Mouse (Mus musculus) lung, embryonic 14.5 days (tissue): ENCODE results near the gene Fgfr2. TPM values are rescaled to one million over a fixed set of nuclear protein-coding genes. Genes with fewer than 3 reads are reported as not detected.

Source experiments
- ATAC-seq: fragments of 200-750 bp; cut with Nextera tagmentation; 2 replicates; pipeline ENCODE4 v1.8.0; 2017; ENCODE audit warnings: mild to moderate bottlenecking, moderate TSS enrichment, moderate library complexity; ENCODE audit not compliant: insufficient read depth
- DNase-seq: peaks from one replicate; pipeline ENCODE4 v3.0.0-alpha.2; 2015
- H3K27ac ChIP-seq: fragments of 300-500 bp; sonication (generic); 2 replicates; pipeline ENCODE4 v1.5.1; 2014; ENCODE audit warnings: low read depth, mild to moderate bottlenecking, moderate library complexity
- H3K27me3 ChIP-seq: fragments of 300-500 bp; sonication (generic); 2 replicates; pipeline ENCODE4 v1.6.1; 2014; ENCODE audit warnings: low read length, control low read depth; ENCODE audit not compliant: insufficient read depth
- H3K36me3 ChIP-seq: fragments of 300-500 bp; sonication (generic); 2 replicates; pipeline ENCODE4 v1.6.1; 2014; ENCODE audit warnings: control low read depth; ENCODE audit not compliant: insufficient read depth
- H3K4me1 ChIP-seq: fragments of 300-500 bp; sonication (generic); 2 replicates; pipeline ENCODE4 v1.6.1; 2014; ENCODE audit warnings: antibody characterized with exemption, control low read depth; ENCODE audit not compliant: insufficient read depth
- H3K4me2 ChIP-seq: fragments of 300-500 bp; sonication (generic); 2 replicates; pipeline ENCODE4 v1.6.1; 2014; ENCODE audit warnings: mild to moderate bottlenecking
- H3K4me3 ChIP-seq: fragments of 300-500 bp; sonication (generic); 2 replicates; pipeline ENCODE4 v1.5.1; 2014; ENCODE audit warnings: low read depth, low read length
- H3K9ac ChIP-seq: fragments of 300-500 bp; sonication (generic); 2 replicates; pipeline ENCODE4 v1.6.1; 2014
- H3K9me3 ChIP-seq: fragments of 300-500 bp; sonication (generic); 2 replicates; pipeline ENCODE4 v1.6.1; 2016; ENCODE audit warnings: low read depth, low read length, control low read depth
- CTCF ChIP-seq: IDR thresholded peaks from 2 replicates; pipeline ENCODE4 v1.5.1; 2016; ENCODE audit warnings: antibody characterized with exemption, low read depth
- WGBS: fragments of 180-500 bp; shearing (Covaris S2); extraction: QIAGEN DNeasy Blood & Tissue Kit; methylation state at CpG from one replicate; pipeline ENCODE4 v1.1.7; 2014; 5-methylcytosine and 5-hydroxymethylcytosine counted together
- polyA plus RNA-seq: library from polyadenylated mRNA; unstranded; fragments of >200 nt; fragmentation: Nextera tagmentation; extraction: Ambion mirVana; gene quantifications from 2 replicates; pipeline ENCODE4 v1.2.1, GENCODE M21; 2014

Fgfr2 gene
- polyA plus RNA-seq, 1 experiment from 2014 or later = 179 TPM

- peak; percentile 78 for TF ChIP-seq CTCF
- Histone ChIP-seq H3K36me3 (peaks cover 30% of the 10 kb centered on the region), H3K27ac (peak overlapping the region; percentile 100), H3K4me3 (peak overlapping the region; percentile 84), H3K4me2 (peak overlapping the region; percentile 82), H3K4me1 (no peaks in the 10 kb centered on the region), H3K27me3 (no peaks in the 10 kb centered on the region), H3K9me3 (no peaks in the 10 kb centered on the region), H3K9ac (peak overlapping the region; percentile 93)
- ATAC-seq (peak; percentile 96), DNase-seq (peak; percentile 97)
- under 1% methylated on average over 84 of the region's 84 CpGs for WGBS
Observed at GRCm38 (mm10) chr7:130546791-130547484, 2576.2 kb downstream of the Fgfr2 start.

GRCm38 (mm10) chr7:130546421-130546790 lies 2576.7 kb downstream of the Fgfr2 start:
- H3K4me1 ChIP-seq = no peaks in the 10 kb centered on the region
- H3K4me3 ChIP-seq = peak overlapping the region; percentile 84
- no peak for DNase-seq
- no peak for ATAC-seq
- H3K9ac ChIP-seq = peak overlapping the region; percentile 93
- H3K36me3 ChIP-seq = peaks cover 35% of the 10 kb centered on the region
- no peaks in the 10 kb centered on the region for H3K27me3 ChIP-seq
- H3K4me2 ChIP-seq = peak overlapping the region; percentile 82
- WGBS = 6% methylated on average over 7 of the region's 7 CpGs
- peak overlapping the region; percentile 100 for H3K27ac ChIP-seq
- TF ChIP-seq CTCF = no peak
- H3K9me3 ChIP-seq = no peaks in the 10 kb centered on the region

- no peak for TF ChIP-seq CTCF
- Histone ChIP-seq H3K36me3 (peaks cover 40% of the 10 kb centered on the region), H3K27me3 (no peaks in the 10 kb centered on the region), H3K27ac (peak overlapping the region; percentile 100), H3K4me3 (peak overlapping the region; percentile 84), H3K4me2 (peak overlapping the region; percentile 82), H3K9me3 (no peaks in the 10 kb centered on the region), H3K4me1 (no peaks in the 10 kb centered on the region), H3K9ac (peak overlapping the region; percentile 93)
- WGBS = 44% methylated on average over 3 of the region's 3 CpGs
- ATAC-seq (no peak), DNase-seq (no peak)
Observed at GRCm38 (mm10) chr7:130545893-130546292, 2577.3 kb downstream of the Fgfr2 start.

GRCm38 (mm10) chr7:130545401-130545800 lies 2577.7 kb downstream of the Fgfr2 start:
- H3K9ac ChIP-seq = peak overlapping the region; percentile 93; the same call in 1 of the 2 replicates
- no peaks in the 10 kb centered on the region for H3K4me1 ChIP-seq
- peaks cover 42% of the 10 kb centered on the region for H3K36me3 ChIP-seq
- no peak for TF ChIP-seq CTCF
- peak overlapping the region; percentile 84 for H3K4me3 ChIP-seq
- ATAC-seq = no peak
- peak overlapping the region; percentile 82 for H3K4me2 ChIP-seq
- DNase-seq = no peak
- no peaks in the 10 kb centered on the region for H3K27me3 ChIP-seq
- no peaks in the 10 kb centered on the region for H3K9me3 ChIP-seq
- H3K27ac ChIP-seq = no peak overlapping the region
- WGBS = 85% methylated on average over 5 of the region's 5 CpGs

- H3K4me1 ChIP-seq = no peaks in the 10 kb centered on the region
- no peak overlapping the region for H3K9ac ChIP-seq
- H3K4me2 ChIP-seq = no peak overlapping the region
- H3K4me3 ChIP-seq = no peak overlapping the region
- H3K36me3 ChIP-seq = peaks cover 65% of the 10 kb centered on the region
- H3K27me3 ChIP-seq = no peaks in the 10 kb centered on the region
- ATAC-seq (no peak), DNase-seq (no peak)
- no peak overlapping the region for H3K27ac ChIP-seq
- WGBS = 96% methylated on average over 4 of the region's 4 CpGs
- TF ChIP-seq CTCF = no peak
- H3K9me3 ChIP-seq = no peaks in the 10 kb centered on the region
Observed at GRCm38 (mm10) chr7:130543181-130543580, 2580.0 kb downstream of the Fgfr2 start.

- peaks cover 86% of the 10 kb centered on the region for H3K36me3 ChIP-seq
- 85% methylated on average over 7 of the region's 7 CpGs for WGBS
Observed at GRCm38 (mm10) chr7:130540176-130540575, 2583.0 kb downstream of the Fgfr2 start.

GRCm38 (mm10) chr7:130537068-130537467 lies 2586.1 kb downstream of the Fgfr2 start:
- no peak overlapping the region for H3K9ac ChIP-seq
- H3K36me3 ChIP-seq = peaks cover 88% of the 10 kb centered on the region
- H3K27ac ChIP-seq = no peak overlapping the region
- ATAC-seq (no peak), DNase-seq (no peak)
- no peaks in the 10 kb centered on the region for H3K4me1 ChIP-seq
- no peaks in the 10 kb centered on the region for H3K9me3 ChIP-seq
- TF ChIP-seq CTCF = no peak
- no peaks in the 10 kb centered on the region for H3K27me3 ChIP-seq
- WGBS = 77% methylated on average over 4 of the region's 4 CpGs
- H3K4me2 ChIP-seq = no peak overlapping the region
- no peak overlapping the region for H3K4me3 ChIP-seq

More at GRCm38 (mm10) chr7:130540176-130540575, 2583.0 kb downstream of the Fgfr2 start:
- no peak overlapping the region for H3K4me3 ChIP-seq
- no peaks in the 10 kb centered on the region for H3K27me3 ChIP-seq
- H3K4me2 ChIP-seq = no peak overlapping the region
- no peak overlapping the region for H3K27ac ChIP-seq
- H3K9ac ChIP-seq = no peak overlapping the region
- no peak for DNase-seq
- H3K9me3 ChIP-seq = no peaks in the 10 kb centered on the region
- ATAC-seq = no peak
- no peaks in the 10 kb centered on the region for H3K4me1 ChIP-seq
- no peak for TF ChIP-seq CTCF
